Mouse (Mus musculus): Measurements from ENCODE around the gene Bsg. TPM values are rescaled to one million over a fixed set of nuclear protein-coding genes. Genes with fewer than 3 reads are reported as not detected.

The Bsg gene
- polyA plus RNA-seq, 1 experiment from 2014 or later: 1,079 TPM

- TF ChIP-seq CTCF (IDR thresholded peaks at IDR 0.05; ENCODE audit: low read depth): peak; percentile 79
- Histone ChIP-seq H3K9me3 (replicated peaks; ENCODE audit: low read length) (no peaks in the 10 kb centered on the region), H3K27me3 (ENCODE audit: insufficient read depth, low read length) (peaks cover 24% of the 10 kb centered on the region), H3K9ac (ENCODE audit: low read depth, low read length) (no peak overlapping the region), H3K4me1 (replicated peaks; ENCODE audit: insufficient read depth, low read length) (peaks cover 15% of the 10 kb centered on the region; the same call in 1 of the 2 replicates), H3K4me2 (ENCODE audit: low read length) (no peak overlapping the region), H3K27ac (no peak overlapping the region), H3K4me3 (replicated peaks; ENCODE audit: low read depth, low read length) (no peak overlapping the region), H3K36me3 (ENCODE audit: insufficient read depth, low read length) (peaks cover 29% of the 10 kb centered on the region)
- 12% methylated on average over 5 of the region's 6 CpGs for WGBS
- peak; percentile 81 for DNase-seq (ENCODE audit: low spot score)
- peak; percentile 11 for ATAC-seq (replicated peaks; ENCODE audit: low FRiP score, low read depth)
Observed at GRCm38 (mm10) chr10:79712499-79713126, 8.3 kb downstream of the Bsg start.

DNA sequence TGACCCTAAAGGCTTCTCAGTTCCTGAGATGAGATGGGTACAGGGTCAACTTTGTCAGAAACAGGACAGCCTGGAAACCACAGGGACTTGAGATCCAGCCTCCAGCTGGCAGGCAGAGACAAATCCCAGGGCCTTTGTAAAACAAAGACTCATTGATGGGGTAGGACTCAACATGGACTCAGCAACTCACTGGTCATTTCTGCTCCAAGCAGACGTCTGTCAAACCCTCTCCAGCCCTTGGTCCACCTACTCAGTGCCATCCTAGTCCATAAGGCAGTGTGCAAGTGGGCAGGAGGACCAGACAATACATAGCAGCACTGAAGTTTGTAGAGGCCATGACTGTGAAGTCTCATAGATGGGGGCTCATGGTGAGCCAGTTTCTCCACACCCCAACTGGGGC, 8.9 kb downstream of the Bsg start:
- Histone ChIP-seq H3K27ac (no peak overlapping the region), H3K4me1 (replicated peaks; ENCODE audit: insufficient read depth, low read length) (peaks cover 15% of the 10 kb centered on the region; the same call in 1 of the 2 replicates), H3K4me2 (ENCODE audit: low read length) (no peak overlapping the region), H3K36me3 (ENCODE audit: insufficient read depth, low read length) (peaks cover 29% of the 10 kb centered on the region), H3K9me3 (replicated peaks; ENCODE audit: low read length) (no peaks in the 10 kb centered on the region), H3K27me3 (ENCODE audit: insufficient read depth, low read length) (peaks cover 27% of the 10 kb centered on the region), H3K9ac (ENCODE audit: low read depth, low read length) (no peak overlapping the region), H3K4me3 (replicated peaks; ENCODE audit: low read depth, low read length) (no peak overlapping the region)
- DNase-seq (ENCODE audit: low spot score) (no peak), ATAC-seq (replicated peaks; ENCODE audit: low FRiP score, low read depth) (no peak)
- WGBS: 24% methylated on average over 1 of the region's 1 CpGs
- no peak for TF ChIP-seq CTCF (IDR thresholded peaks at IDR 0.05; ENCODE audit: low read depth)

DNA sequence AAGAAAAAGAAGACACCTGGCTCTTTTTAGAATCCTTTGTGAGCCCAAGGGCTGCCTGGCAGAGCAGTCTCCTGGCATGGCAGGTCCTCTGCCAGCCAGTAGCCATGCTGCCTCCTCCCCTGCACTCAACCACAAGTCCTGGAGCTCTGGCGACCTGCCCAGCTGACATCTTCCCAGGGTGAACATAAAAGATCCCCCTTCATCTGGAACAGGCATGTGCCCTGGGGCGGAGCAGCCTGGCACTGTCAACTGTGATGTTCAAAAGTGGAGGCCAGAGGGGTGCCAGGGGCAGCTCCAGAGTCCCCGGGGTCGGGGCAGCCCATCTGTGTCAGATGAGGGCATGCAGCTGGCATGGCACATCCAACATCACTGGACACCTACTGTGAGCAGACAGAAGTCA, 10.7 kb downstream of the Bsg start:
- H3K27me3 ChIP-seq (ENCODE audit: insufficient read depth, low read length): peaks cover 27% of the 10 kb centered on the region
- no peak overlapping the region for H3K4me2 ChIP-seq (ENCODE audit: low read length)
- no peak for TF ChIP-seq CTCF (IDR thresholded peaks at IDR 0.05; ENCODE audit: low read depth)
- no peak overlapping the region for H3K9ac ChIP-seq (ENCODE audit: low read depth, low read length)
- peaks cover 15% of the 10 kb centered on the region; the same call in 1 of the 2 replicates for H3K4me1 ChIP-seq (replicated peaks; ENCODE audit: insufficient read depth, low read length)
- H3K36me3 ChIP-seq (ENCODE audit: insufficient read depth, low read length): peaks cover 19% of the 10 kb centered on the region
- DNase-seq (ENCODE audit: low spot score) (no peak), ATAC-seq (replicated peaks; ENCODE audit: low FRiP score, low read depth) (no peak)
- 57% methylated on average over 4 of the region's 4 CpGs for WGBS
- H3K4me3 ChIP-seq (replicated peaks; ENCODE audit: low read depth, low read length): no peak overlapping the region
- no peaks in the 10 kb centered on the region for H3K9me3 ChIP-seq (replicated peaks; ENCODE audit: low read length)
- H3K27ac ChIP-seq: no peak overlapping the region

DNA sequence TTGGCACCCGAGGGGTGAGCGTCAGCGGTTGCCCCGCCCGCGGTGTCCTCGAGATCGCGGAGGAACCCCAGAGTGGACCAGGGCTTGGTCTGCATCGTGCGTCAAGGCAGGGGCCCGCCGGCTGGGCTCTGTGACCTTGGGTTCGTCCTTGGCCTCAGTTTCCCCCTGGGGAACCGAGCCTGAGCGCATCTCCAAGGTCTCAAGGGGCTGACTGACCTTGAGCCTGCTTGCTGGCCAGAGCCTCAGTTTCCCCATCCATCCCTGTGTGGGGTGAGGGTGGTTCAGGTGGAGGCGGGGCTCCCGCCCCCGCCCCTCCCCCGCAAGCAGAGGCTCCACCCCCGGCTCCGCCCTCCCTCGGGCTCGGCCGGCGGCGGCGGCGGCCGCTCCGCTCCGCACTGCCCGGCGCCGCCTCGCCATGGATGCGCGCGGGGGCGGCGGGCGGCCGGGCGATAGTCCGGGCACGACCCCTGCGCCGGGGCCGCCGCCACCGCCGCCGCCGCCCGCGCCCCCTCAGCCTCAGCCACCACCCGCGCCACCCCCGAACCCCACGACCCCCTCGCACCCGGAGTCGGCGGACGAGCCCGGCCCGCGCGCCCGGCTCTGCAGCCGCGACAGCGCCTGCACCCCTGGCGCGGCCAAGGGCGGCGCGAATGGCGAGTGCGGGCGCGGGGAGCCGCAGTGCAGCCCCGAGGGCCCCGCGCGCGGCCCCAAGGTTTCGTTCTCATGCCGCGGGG, 12.1 kb downstream of the Bsg start, which contains the start of gene Hcn2:
TSS of gene Hcn2 (plus strand) at position 381 of the 734 bp plus-strand sequence.
- peak within 1 kb of the TSS; percentile 35; the same call in 1 of the 2 replicates for H3K9ac ChIP-seq (ENCODE audit: low read depth, low read length)
- ATAC-seq (replicated peaks; ENCODE audit: low FRiP score, low read depth): peak; percentile 31

DNA sequence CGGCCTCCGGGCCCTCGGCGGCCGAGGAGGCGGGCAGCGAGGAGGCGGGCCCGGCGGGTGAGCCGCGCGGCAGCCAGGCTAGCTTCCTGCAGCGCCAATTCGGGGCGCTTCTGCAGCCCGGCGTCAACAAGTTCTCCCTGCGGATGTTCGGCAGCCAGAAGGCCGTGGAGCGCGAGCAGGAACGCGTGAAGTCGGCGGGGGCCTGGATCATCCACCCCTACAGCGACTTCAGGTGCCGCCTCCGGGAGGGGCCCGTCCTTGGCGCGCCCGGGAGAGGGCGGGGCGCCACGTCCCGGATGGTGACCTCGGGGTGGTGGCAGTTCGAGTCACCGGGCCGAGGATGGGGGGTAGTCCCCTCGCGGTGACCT, 12.7 kb downstream of the Bsg start:
- Histone ChIP-seq H3K27ac (no peak overlapping the region), H3K9ac (ENCODE audit: low read depth, low read length) (peak overlapping the region; percentile 35; the same call in 1 of the 2 replicates), H3K4me1 (replicated peaks; ENCODE audit: insufficient read depth, low read length) (peaks cover 15% of the 10 kb centered on the region; the same call in 1 of the 2 replicates), H3K27me3 (ENCODE audit: insufficient read depth, low read length) (peaks cover 27% of the 10 kb centered on the region), H3K4me2 (ENCODE audit: low read length) (peak overlapping the region; percentile 97), H3K9me3 (replicated peaks; ENCODE audit: low read length) (no peaks in the 10 kb centered on the region), H3K36me3 (ENCODE audit: insufficient read depth, low read length) (no peaks in the 10 kb centered on the region), H3K4me3 (replicated peaks; ENCODE audit: low read depth, low read length) (peak overlapping the region; percentile 61)
- WGBS: 2% methylated on average over 42 of the region's 44 CpGs
- no peak for ATAC-seq (replicated peaks; ENCODE audit: low FRiP score, low read depth)
- no peak for TF ChIP-seq CTCF (IDR thresholded peaks at IDR 0.05; ENCODE audit: low read depth)
- DNase-seq (ENCODE audit: low spot score): no peak

More for the DNA sequence above, 12.1 kb downstream of the Bsg start, which contains the start of gene Hcn2:
- Histone ChIP-seq H3K27ac (no peak within 1 kb of the TSS), H3K4me2 (ENCODE audit: low read length) (peak within 1 kb of the TSS; percentile 97), H3K9me3 (replicated peaks; ENCODE audit: low read length) (no peaks in the 10 kb centered on the region), H3K4me1 (replicated peaks; ENCODE audit: insufficient read depth, low read length) (peaks cover 15% of the 10 kb centered on the region; the same call in 1 of the 2 replicates), H3K4me3 (replicated peaks; ENCODE audit: low read depth, low read length) (peak within 1 kb of the TSS; percentile 61), H3K27me3 (ENCODE audit: insufficient read depth, low read length) (peaks cover 27% of the 10 kb centered on the region), H3K36me3 (ENCODE audit: insufficient read depth, low read length) (peaks cover 5% of the 10 kb centered on the region; the same call in 1 of the 2 replicates)
- no peak for TF ChIP-seq CTCF (IDR thresholded peaks at IDR 0.05; ENCODE audit: low read depth)
- 2% methylated on average over 73 of the region's 91 CpGs for WGBS
- DNase-seq (ENCODE audit: low spot score): no peak

DNA sequence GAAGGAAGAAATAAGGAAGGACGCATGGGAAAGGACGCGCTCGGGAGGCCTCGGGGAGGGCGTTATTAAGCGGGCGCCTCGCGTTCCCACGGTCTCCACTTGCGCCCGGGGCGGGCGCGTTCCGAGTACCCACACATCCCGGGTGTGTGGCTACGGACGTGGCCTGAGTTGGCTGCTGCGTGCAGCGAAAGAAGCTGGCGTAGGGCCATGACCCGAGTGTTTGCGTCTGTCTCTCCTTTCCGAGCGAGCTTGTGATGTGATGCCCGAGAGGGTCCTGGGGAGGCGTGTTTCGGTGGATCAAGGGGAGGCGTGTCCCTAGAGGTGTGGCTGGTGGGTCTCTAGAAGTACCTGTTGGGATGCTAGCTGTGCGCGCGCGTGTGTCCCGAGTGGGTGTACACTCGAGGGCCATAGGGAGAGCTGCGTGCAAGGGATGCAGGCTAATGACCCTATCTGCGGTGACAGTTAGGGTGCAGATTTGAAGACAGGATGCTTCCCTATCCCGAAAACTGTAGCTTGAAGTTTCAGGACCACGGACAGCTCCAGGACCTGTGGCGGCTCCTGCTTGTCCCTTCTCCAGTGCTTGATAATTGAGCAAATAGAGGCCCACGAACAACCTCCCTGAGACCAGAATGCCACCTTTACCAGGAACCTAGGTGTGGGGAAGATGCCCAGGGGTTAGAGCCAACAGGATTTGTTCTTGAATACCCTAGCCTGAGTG, 13.5 kb downstream of the Bsg start:
- Histone ChIP-seq H3K4me3 (replicated peaks; ENCODE audit: low read depth, low read length) (peak overlapping the region; percentile 61), H3K9ac (ENCODE audit: low read depth, low read length) (no peak overlapping the region), H3K36me3 (ENCODE audit: insufficient read depth, low read length) (no peaks in the 10 kb centered on the region), H3K27me3 (ENCODE audit: insufficient read depth, low read length) (peaks cover 27% of the 10 kb centered on the region), H3K27ac (no peak overlapping the region), H3K4me2 (ENCODE audit: low read length) (peak overlapping the region; percentile 97), H3K4me1 (replicated peaks; ENCODE audit: insufficient read depth, low read length) (peaks cover 15% of the 10 kb centered on the region; the same call in 1 of the 2 replicates), H3K9me3 (replicated peaks; ENCODE audit: low read length) (no peaks in the 10 kb centered on the region)
- WGBS: 4% methylated on average over 43 of the region's 43 CpGs
- TF ChIP-seq CTCF (IDR thresholded peaks at IDR 0.05; ENCODE audit: low read depth): no peak
- ATAC-seq (replicated peaks; ENCODE audit: low FRiP score, low read depth) (no peak), DNase-seq (ENCODE audit: low spot score) (peak; percentile 85)

Measured in kidney, postnatal 0 days (tissue).